Mouse (Mus musculus) Patski (cell line): Measurements from ENCODE around the gene Mphosph6. TPM values are rescaled to one million over a fixed set of nuclear protein-coding genes. Genes with fewer than 3 reads are reported as not detected.

Experiments
- ATAC-seq: fragments of 100-300 bp; one replicate; pipeline ENCODE4 v1.8.0; 2021
- CTCF ChIA-PET: fragments of 350-600 bp; sonication (Branson Sonifier 250); formaldehyde crosslinking; loops from one replicate; lab custom pipeline; 2022; ENCODE audit warnings: inconsistent platforms; lab: Charles Lee
- POLR2A ChIA-PET: fragments of 350-600 bp; sonication (Branson Sonifier 250); formaldehyde crosslinking; loops from one replicate; lab custom pipeline; 2022; ENCODE audit warnings: antibody characterized with exemption, inconsistent platforms; lab: Charles Lee
- DNase-seq: peaks from one replicate; pipeline ENCODE4 v3.0.0-alpha.2; 2011; ENCODE audit warnings: low read depth, low spot score
- H3K27me3 ChIP-seq: fragments of 371-371 bp; one replicate; pipeline ENCODE4 v1.5.1; 2021
- CTCF ChIP-seq: fragments of 100-300 bp; IDR thresholded peaks from one replicate; pipeline ENCODE4 v1.5.1; 2021
- in situ Hi-C: fragments of 300-500 bp; cut with MboI; formaldehyde crosslinking; loops from 3 replicates; pipeline ENCODE4 v1.11.1; 2018; ENCODE audit warnings: low pct_unique_long_range_greater_than_20kb, mixed read lengths
- polyA plus RNA-seq: library from polyadenylated mRNA; unstranded; gene quantifications from one replicate; pipeline ENCODE4 v1.2.3, GENCODE M21; 2021

The Mphosph6 gene
- polyA plus RNA-seq, 1 experiment from 2014 or later, result 59.3 TPM

DNA sequence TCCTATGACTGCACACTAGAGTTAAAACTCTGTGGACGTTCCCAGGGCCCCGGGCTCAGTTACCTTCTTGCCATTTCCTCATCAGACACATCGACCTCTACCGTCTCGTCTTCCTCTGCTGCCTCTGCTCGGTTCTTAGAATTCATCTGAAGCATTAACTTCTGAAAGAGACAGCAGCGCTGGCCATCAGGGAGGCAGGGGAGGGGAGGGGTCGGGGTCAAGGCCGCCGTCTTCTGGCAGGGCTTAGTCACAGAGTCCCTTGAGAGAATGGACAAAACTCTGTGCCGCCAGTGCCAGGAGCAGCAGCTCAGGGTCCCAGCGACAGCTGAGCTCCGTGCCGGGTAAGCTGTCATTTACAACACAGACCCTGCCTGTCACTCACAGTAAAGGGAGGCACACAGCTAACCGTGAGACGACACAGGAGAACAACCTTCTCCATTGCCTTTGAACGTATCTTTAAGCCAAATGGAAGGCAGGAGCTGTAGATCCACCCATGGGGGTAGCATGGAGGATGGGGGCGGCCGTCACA lies 9.1 kb downstream of the Mphosph6 start:
- DNase-seq, result no peak
- TF ChIP-seq CTCF, result no peak
- in situ Hi-C loops, result no loop called here

GRCm38 (mm10) chr8:117786428-117786827 lies 15.3 kb downstream of the Mphosph6 start:
- ChIA-PET POLR2A (no interaction called here), CTCF (no interaction called here)
- DNase-seq, result no peak
- TF ChIP-seq CTCF, result no peak
- no peak for ATAC-seq
- in situ Hi-C loops, result loop anchor here (5.0 kb wide), 1 partner anchor 89 kb away; no protein-coding TSS in a partner anchor
- no peaks in the 10 kb centered on the region for H3K27me3 ChIP-seq

More for the DNA sequence above, 9.1 kb downstream of the Mphosph6 start:
- no peak for ATAC-seq
- ChIA-PET CTCF (interaction anchor here (1.5 kb wide), 1 partner anchor 20 kb away, joined by 3 read pairs; no protein-coding TSS in a partner anchor), POLR2A (no interaction called here)
- no peaks in the 10 kb centered on the region for H3K27me3 ChIP-seq

DNA sequence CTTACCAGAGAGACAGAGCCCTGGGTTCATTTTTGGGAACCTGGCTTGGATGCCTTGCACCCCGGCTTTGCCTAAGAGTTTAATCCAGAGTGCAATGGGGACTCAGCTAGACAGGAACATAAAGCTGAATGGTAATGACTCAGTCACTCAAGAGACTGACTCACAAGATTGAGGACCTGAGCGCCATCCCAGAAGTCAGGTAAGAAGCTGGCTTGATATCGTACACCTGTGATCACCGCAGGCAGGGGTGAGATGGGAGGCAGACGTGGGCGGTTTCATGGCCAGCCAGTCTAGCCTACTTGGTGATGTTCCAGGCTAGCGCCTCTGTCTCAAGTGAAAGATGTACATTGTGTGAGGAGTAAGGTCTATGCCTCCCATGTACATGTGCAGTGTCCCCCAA lies 18.7 kb downstream of the Mphosph6 start:
- in situ Hi-C loops, result no loop called here
- no peak for ATAC-seq
- DNase-seq, result no peak
- CTCF ChIA-PET, result interaction anchor here (2.8 kb wide), 1 partner anchor 11 kb away, joined by 14 read pairs; no protein-coding TSS in a partner anchor
- no peaks in the 10 kb centered on the region for H3K27me3 ChIP-seq
- POLR2A ChIA-PET, result no interaction called here
- TF ChIP-seq CTCF, result no peak

GRCm38 (mm10) chr8:117781375-117782129 lies 20.2 kb downstream of the Mphosph6 start:
- ATAC-seq, result no peak
- H3K27me3 ChIP-seq, result no peaks in the 10 kb centered on the region
- ChIA-PET CTCF (interaction anchor here (1.1 to 2.8 kb wide), 2 partner anchors 9 to 11 kb away, joined by 3 to 14 read pairs; no protein-coding TSS in a partner anchor), POLR2A (no interaction called here)
- no peak for DNase-seq
- TF ChIP-seq CTCF, result no peak
- in situ Hi-C loops, result no loop called here

DNA sequence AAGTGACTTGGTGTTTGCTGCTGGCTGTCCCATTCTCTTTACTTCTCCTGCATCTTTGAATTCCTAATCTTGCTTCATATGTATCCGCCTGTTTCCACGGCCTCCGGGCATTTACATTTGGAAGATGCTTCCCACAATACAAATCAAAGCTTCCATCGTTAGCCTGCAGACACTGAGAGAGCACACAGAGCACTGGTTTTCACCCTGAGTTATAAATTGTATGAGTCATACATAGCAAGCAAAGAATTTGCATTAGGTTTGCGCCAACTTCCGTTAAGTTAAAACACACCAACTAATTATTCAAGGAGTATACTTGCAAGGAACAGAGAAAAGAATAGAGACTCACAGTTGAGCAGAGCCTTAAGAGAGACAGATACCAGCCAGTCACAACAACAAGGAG lies 22.4 kb downstream of the Mphosph6 start:
- H3K27me3 ChIP-seq, result no peaks in the 10 kb centered on the region
- ChIA-PET POLR2A (no interaction called here), CTCF (no interaction called here)
- no peak for TF ChIP-seq CTCF
- DNase-seq (no peak), ATAC-seq (no peak)
- in situ Hi-C loops, result loop anchor here (5.0 kb wide), 1 partner anchor 83 kb away; no protein-coding TSS in a partner anchor

DNA sequence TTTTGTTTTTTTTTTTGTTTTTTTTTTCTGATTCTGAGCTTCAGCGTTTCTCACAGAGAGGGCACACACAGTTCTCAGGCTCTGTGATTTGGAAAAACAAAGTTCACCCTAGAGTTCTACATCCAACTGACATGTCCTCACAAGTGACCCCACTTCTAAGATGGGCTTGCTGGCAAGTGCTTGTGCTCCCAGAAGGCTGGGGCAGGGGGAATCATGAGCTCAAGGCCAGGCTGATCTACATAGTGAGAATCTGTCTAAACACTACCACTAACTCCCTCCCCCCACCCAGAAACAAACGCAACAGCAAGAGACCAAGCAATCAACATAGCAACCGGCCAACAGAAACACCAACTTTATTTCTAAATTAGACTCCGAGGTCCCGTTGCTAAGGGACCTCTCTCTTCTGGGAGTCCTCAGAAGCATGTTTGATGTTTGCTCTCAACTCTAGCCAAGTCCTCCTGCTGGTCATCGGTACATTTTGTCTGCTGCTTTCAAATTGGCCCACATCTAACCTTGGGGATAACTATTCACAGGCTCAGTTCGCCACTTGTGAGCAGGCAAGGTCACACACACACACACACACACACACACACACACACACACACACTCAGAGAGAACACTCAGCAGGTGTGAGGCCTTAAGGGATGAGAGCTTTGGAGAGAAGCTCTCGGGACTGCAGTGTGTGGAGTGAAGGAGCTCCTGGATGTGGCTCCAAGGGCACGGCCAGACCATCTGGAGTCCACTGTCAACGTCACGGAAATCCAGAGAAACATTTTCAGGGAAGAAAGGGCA lies 23.0 kb downstream of the Mphosph6 start:
- no peak for TF ChIP-seq CTCF

DNA sequence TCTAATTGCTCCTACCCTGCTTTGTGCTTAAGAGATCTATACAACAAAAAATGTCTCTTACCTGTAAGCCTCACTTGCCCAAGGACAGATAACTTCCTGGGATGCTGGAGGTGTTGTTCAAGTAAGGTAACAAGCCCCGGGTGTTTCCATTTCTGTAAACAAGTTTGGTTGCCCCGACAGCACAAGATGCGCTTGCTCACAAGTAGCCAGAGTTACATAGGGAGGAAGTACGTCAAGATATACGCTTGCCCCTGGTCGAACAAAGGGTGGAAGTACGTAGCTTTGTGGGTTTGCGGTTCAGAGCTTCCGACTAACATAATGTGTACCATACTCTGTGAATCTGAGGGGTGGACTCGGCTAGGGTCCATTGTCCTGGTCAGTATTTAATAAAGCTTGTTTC lies 25.7 kb downstream of the Mphosph6 start:
- DNase-seq (no peak), ATAC-seq (no peak)
- CTCF ChIA-PET, result no interaction called here
- in situ Hi-C loops, result loop anchor here (5.0 kb wide), 1 partner anchor 86 kb away; no protein-coding TSS in a partner anchor
- POLR2A ChIA-PET, result no interaction called here
- no peaks in the 10 kb centered on the region for H3K27me3 ChIP-seq
- no peak for TF ChIP-seq CTCF

More for the DNA sequence above, 23.0 kb downstream of the Mphosph6 start:
- H3K27me3 ChIP-seq, result no peaks in the 10 kb centered on the region
- POLR2A ChIA-PET, result interaction anchor here (1.7 kb wide), 1 partner anchor 36 kb away, joined by 3 read pairs; no protein-coding TSS in a partner anchor
- DNase-seq (no peak), ATAC-seq (no peak)
- in situ Hi-C loops, result loop anchor here (5.0 kb wide), 1 partner anchor 84 kb away; no protein-coding TSS in a partner anchor
- CTCF ChIA-PET, result no interaction called here

- CTCF ChIA-PET, result no interaction called here
- POLR2A ChIA-PET, result no interaction called here
- TF ChIP-seq CTCF, result no peak
- H3K27me3 ChIP-seq, result no peaks in the 10 kb centered on the region
- ATAC-seq (no peak), DNase-seq (no peak)
- in situ Hi-C loops, result loop anchor here (5.0 kb wide), 1 partner anchor 87 kb away; no protein-coding TSS in a partner anchor
Measured at GRCm38 (mm10) chr8:117775626-117776025, 26.1 kb downstream of the Mphosph6 start.

DNA sequence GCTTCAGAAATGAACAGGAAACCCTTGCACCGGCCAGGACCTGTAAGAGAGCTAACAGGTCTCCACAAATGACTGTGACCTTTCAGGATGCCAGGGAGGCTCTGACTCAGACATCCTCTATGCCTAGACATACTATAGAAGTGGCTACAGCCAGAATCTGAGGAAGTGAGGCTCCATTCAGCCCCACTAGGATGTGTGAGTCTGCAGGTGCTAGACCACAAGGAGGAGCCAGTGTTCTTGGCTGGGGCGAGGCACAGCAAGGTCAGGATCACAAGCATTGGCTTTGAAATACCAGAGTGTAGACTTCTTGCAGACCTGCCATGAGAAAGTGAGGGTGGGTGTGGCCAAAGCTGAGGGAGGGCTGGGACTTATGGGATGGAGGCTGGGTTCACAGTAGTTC lies 29.1 kb downstream of the Mphosph6 start:
- ChIA-PET POLR2A (no interaction called here), CTCF (interaction anchor here (0.8 to 1.9 kb wide), 7 partner anchors 9 to 92 kb away, joined by 3 to 14 read pairs (median 4); no protein-coding TSS in a partner anchor)
- ATAC-seq (no peak), DNase-seq (no peak)
- H3K27me3 ChIP-seq, result no peaks in the 10 kb centered on the region
- in situ Hi-C loops, result no loop called here
- no peak for TF ChIP-seq CTCF

GRCm38 (mm10) chr8:117772126-117772525 lies 29.6 kb downstream of the Mphosph6 start:
- TF ChIP-seq CTCF, result peak; percentile 79
- in situ Hi-C loops, result no loop called here
- ChIA-PET POLR2A (no interaction called here), CTCF (interaction anchor here (0.6 to 2.6 kb wide), 10 partner anchors 10 to 92 kb away, joined by 3 to 14 read pairs (median 4); no protein-coding TSS in a partner anchor)
- DNase-seq (no peak), ATAC-seq (peak; percentile 40)
- no peaks in the 10 kb centered on the region for H3K27me3 ChIP-seq
